Mouse (Mus musculus) megakaryocyte, embryonic 14.5 days (primary cell): Measurements from ENCODE around the gene Sorbs2.

ENCODE experiments used
- FLI1 ChIP-seq: IDR thresholded peaks from 2 replicates; pipeline ENCODE4 v1.6.1; 2012; ENCODE audit warnings: low read length, inconsistent platforms, mixed read lengths
- GATA1 ChIP-seq: IDR thresholded peaks from 3 replicates; pipeline ENCODE4 v1.6.1; 2012; ENCODE audit warnings: mixed read lengths, low read length, inconsistent platforms, borderline replicate concordance

- TF ChIP-seq GATA1 (no peak), FLI1 (no peak)
Measured at GRCm38 (mm10) chr8:45724204-45724603, 216.6 kb downstream of the Sorbs2 start.
